Mouse (Mus musculus): ENCODE data around the gene Apbb2.

DNA sequence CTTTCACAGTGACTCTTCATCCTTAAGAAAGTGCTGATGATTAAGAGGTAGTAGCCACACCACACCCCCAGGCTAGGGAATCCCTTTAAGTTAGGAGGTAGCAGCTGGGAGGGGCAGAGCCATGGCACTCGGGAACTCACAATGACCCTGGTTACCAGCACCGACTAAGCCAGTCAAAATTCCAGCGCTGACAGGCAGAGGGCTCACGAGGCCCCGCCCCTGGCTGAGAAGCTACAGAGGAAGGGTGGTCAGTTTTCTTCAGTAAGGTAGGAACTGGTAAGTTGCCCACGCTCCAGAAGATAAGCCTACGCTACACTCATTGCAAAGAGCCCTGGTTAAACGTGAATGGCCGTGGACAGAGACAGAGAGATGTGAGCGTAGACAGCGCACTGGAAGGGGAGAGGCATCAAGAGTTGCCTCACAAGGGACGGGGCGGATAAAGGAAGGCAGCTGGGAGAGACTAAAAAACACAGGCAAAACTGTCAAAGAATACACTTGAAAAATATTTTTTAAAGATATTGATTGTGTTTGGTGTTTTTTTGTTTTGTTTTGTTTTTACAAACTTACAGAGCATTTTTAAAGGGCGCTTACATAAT lies 100.1 kb downstream of the Apbb2 start:
- TF ChIP-seq CTCF (IDR thresholded peaks at IDR 0.05; ENCODE audit: borderline replicate concordance, insufficient read depth, low read depth, low read length), result no peak
- no peak for TF ChIP-seq POLR2A (IDR thresholded peaks at IDR 0.05; ENCODE audit: borderline replicate concordance, insufficient read depth, low read length)
